In the genomic region with DNA sequence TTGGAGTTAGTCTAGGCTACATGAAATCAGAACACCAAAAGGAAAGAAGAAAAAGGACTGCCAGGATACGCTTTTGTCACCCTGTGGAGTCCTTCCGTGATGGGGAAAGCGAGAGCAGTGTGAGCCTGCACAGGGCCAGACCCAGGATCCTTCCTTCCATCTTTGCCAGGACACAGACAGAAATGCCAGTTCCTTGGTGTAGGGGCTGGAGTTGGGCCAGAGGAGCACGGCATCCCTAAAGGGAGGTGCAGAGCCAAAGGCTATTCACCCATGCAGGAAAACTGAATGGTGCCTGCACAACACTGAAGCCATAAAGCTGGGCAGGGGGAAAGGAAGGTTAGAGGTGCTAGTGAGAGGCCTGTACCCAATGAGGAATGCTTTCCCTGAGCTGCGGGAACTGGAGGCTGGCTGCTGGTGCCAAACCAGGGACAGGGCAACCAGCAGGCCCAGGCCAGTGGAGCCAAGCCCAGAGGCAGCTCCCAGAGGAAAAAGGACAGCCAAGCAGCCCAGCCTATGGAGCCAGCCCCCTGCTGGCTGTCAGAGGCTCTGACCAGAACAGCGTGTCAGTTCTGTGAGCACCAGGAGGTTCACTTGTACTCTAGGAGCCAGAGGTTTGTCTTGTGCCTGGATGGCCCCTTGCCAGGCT, we compare ENCODE assay signal across 7 mouse cellular contexts. TPM values are rescaled to one million over a fixed set of nuclear protein-coding genes. Genes with fewer than 3 reads are reported as not detected.
DNase-seq lines count a peak whose midpoint lies in the region; ATAC-seq lines count a peak whose summit lies in the region.

No protein-coding gene starts in this region.

- peak overlapping the region; percentile 29; the same call in 1 of the 2 replicates for H3K9ac ChIP-seq in heart, embryonic 15.5 days
- H3K9ac ChIP-seq in stomach, embryonic 15.5 days = no peak overlapping the region

- H3K4me1 ChIP-seq in heart, embryonic 15.5 days (replicated peaks) = peaks cover 19% of the 10 kb centered on the region
- 0 out of 2 replicates have a peak, but pooled peaks cover 12% of the 10 kb centered on the region for H3K4me1 ChIP-seq in stomach, embryonic 15.5 days

- no peaks in the 10 kb centered on the region for H3K27me3 ChIP-seq in heart, embryonic 15.5 days
- no peaks in the 10 kb centered on the region for H3K27me3 ChIP-seq in stomach, embryonic 15.5 days (replicated peaks)

- ATAC-seq in erythroid progenitor cell, adult 5-6 weeks (replicated peaks; ENCODE audit: low FRiP score, poor library complexity, severe bottlenecking) = peak; percentile 48; the same call in 1 of the 2 replicates
- peak; percentile 81 for ATAC-seq in heart, embryonic 15.5 days (replicated peaks; ENCODE audit: insufficient number of reproducible peaks, insufficient read depth, low FRiP score, low read depth)
- peak; percentile 65; the same call in 1 of the 2 replicates for ATAC-seq in stomach, embryonic 15.5 days (ENCODE audit: insufficient read depth, low FRiP score, low read depth)

- DNase-seq in ES-CJ7 (ENCODE audit: low read depth, low spot score) (peak; percentile 69), adipocyte (ENCODE audit: low spot score) (peak; percentile 96)
- peak; percentile 88 for DNase-seq in kidney, postnatal 10 days
- peak; percentile 21 for DNase-seq in lung, postnatal 25 days (ENCODE audit: low spot score)

- no peak overlapping the region for H3K4me2 ChIP-seq in heart, embryonic 15.5 days
- H3K4me2 ChIP-seq in stomach, embryonic 15.5 days = no peak overlapping the region

- H3K9me3 ChIP-seq in heart, embryonic 15.5 days (replicated peaks) = no peaks in the 10 kb centered on the region
- H3K9me3 ChIP-seq in stomach, embryonic 15.5 days = no peaks in the 10 kb centered on the region

- WGBS in heart, embryonic 15.5 days = 60% methylated on average over 6 of the region's 6 CpGs
- WGBS in stomach, embryonic 15.5 days = 63% methylated on average over 6 of the region's 6 CpGs

- H3K36me3 ChIP-seq in heart, embryonic 15.5 days = no peaks in the 10 kb centered on the region
- no peaks in the 10 kb centered on the region for H3K36me3 ChIP-seq in stomach, embryonic 15.5 days

- H3K27ac ChIP-seq in heart, embryonic 15.5 days = peak overlapping the region; percentile 62
- H3K27ac ChIP-seq in stomach, embryonic 15.5 days = no peak overlapping the region

- H3K4me3 ChIP-seq in heart, embryonic 15.5 days = no peak overlapping the region
- no peak overlapping the region for H3K4me3 ChIP-seq in stomach, embryonic 15.5 days (replicated peaks)

RNA-seq across cellular contexts. Expression of gene Commd7, which starts 32.4 kb away (rescaled TPM):
- 3.6 and 7.5 TPM in 2 replicates for total RNA-seq in erythroid progenitor cell, adult 5-6 weeks (2015; ENCODE audit: low replicate concordance)
- total RNA-seq in erythroid progenitor cell, adult 5-6 weeks (2017; ENCODE audit: low replicate concordance) = 2.0 and 6.7 TPM in 2 replicates
- 52.4 and 57.0 TPM in 2 replicates for polyA plus RNA-seq in heart, embryonic 15.5 days (2015; fragmentation: Nextera tagmentation; extraction: Ambion mirVana)
- polyA plus RNA-seq in stomach, embryonic 15.5 days (2015; fragmentation: Nextera tagmentation; extraction: Ambion mirVana) = 73.9 and 77.9 TPM in 2 replicates

RNA-seq across cellular contexts. Expression of gene Dnmt3b, which starts 49.1 kb away (rescaled TPM):
- total RNA-seq in erythroid progenitor cell, adult 5-6 weeks (2015; ENCODE audit: low replicate concordance) = 0.36 TPM in 1 of 2 replicates, not detected in the other
- total RNA-seq in erythroid progenitor cell, adult 5-6 weeks (2017; ENCODE audit: low replicate concordance) = 0.98 and 1.4 TPM in 2 replicates
- 3.6 and 10.6 TPM in 2 replicates for polyA plus RNA-seq in heart, embryonic 15.5 days (2015; fragmentation: Nextera tagmentation; extraction: Ambion mirVana)
- polyA plus RNA-seq in stomach, embryonic 15.5 days (2015; fragmentation: Nextera tagmentation; extraction: Ambion mirVana) = 8.9 and 9.7 TPM in 2 replicates

Comparison
In these comparisons a context has a peak if more than half of its experiments do, and no peak if none do; other contexts are left out.
1. DNase-seq: peak in every context shown above with its lines; median percentile 96 in adipocyte; 88 in kidney, postnatal 10 days; 69 in ES-CJ7; 21 in lung, postnatal 25 days.